Mouse (Mus musculus) MEL (cell line): ENCODE measurements around the gene Ctcf. TPM values are rescaled to one million over a fixed set of nuclear protein-coding genes. Genes with fewer than 3 reads are reported as not detected.

ENCODE experiments used
- DNase-seq: peaks from one replicate; pipeline ENCODE4 v3.0.0; 2011; ENCODE audit warnings: low read depth, low spot score
- H3K27ac ChIP-seq: 2 replicates; pipeline ENCODE4 v1.5.1; 2012; ENCODE audit warnings: low read depth, mild to moderate bottlenecking, control low read depth, low read length, moderate library complexity; ENCODE audit not compliant: control insufficient read depth
- H3K27me3 ChIP-seq, 2 experiments: fragments of 150-350 bp in 1 of 2; sonication (generic) in 1 of 2; 2 replicates each; pipeline ENCODE4 v1.6.1; 2012; ENCODE audit warnings: low read length in 2 of 2, mild to moderate bottlenecking in 2 of 2, improper control_type of control experiment in 1 of 2, moderate library complexity in 1 of 2; ENCODE audit not compliant: insufficient read depth in 2 of 2, control insufficient read depth in 1 of 2
- H3K36me3 ChIP-seq, 2 experiments: 2 replicates each; pipeline ENCODE4 v1.6.1; 2012 to 2014; ENCODE audit warnings: low read length in 2 of 2, improper control_type of control experiment in 1 of 2, inconsistent platforms in 1 of 2, mild to moderate bottlenecking in 1 of 2; ENCODE audit not compliant: insufficient read depth in 2 of 2, control insufficient read depth in 1 of 2
- H3K4me1 ChIP-seq, 2 experiments: fragments of 150-350 bp in 1 of 2; sonication (generic) in 1 of 2; 2 replicates each; pipeline ENCODE4 v1.6.1; 2012; ENCODE audit warnings: low read length in 2 of 2, improper control_type of control experiment in 1 of 2, mild to moderate bottlenecking in 1 of 2; ENCODE audit not compliant: insufficient read depth in 2 of 2, control insufficient read depth in 1 of 2
- H3K4me3 ChIP-seq, 2 experiments: fragments of 150-350 bp in 1 of 2; sonication (generic) in 1 of 2; 2 replicates each; pipeline ENCODE4 v1.5.1; 2012; ENCODE audit warnings: low read depth in 2 of 2, low read length in 2 of 2, mild to moderate bottlenecking in 2 of 2, moderate library complexity in 2 of 2, control low read depth in 1 of 2, improper control_type of control experiment in 1 of 2; ENCODE audit not compliant: control insufficient read depth in 1 of 2, insufficient read depth in 1 of 2
- H3K79me2 ChIP-seq: 2 replicates; pipeline ENCODE4 v1.6.1; 2012; ENCODE audit warnings: mild to moderate bottlenecking, low read length, moderate library complexity; ENCODE audit not compliant: control insufficient read depth, poor library complexity, insufficient read depth
- H3K9ac ChIP-seq: 2 replicates; pipeline ENCODE4 v1.6.1; 2012; ENCODE audit warnings: low read depth, mild to moderate bottlenecking, control low read depth, low read length, moderate library complexity; ENCODE audit not compliant: control insufficient read depth, poor library complexity, severe bottlenecking
- H3K9me3 ChIP-seq: fragments of 150-350 bp; sonication (generic); replicated peaks from 2 replicates; pipeline ENCODE4 v1.6.1; 2012; ENCODE audit warnings: mild to moderate bottlenecking, low read length, improper control_type of control experiment, moderate library complexity; ENCODE audit not compliant: insufficient read depth
- CHD1 ChIP-seq: IDR thresholded peaks from 2 replicates; pipeline ENCODE4 v1.6.1; 2012; ENCODE audit warnings: low read depth, mild to moderate bottlenecking, inconsistent platforms, low read length, improper control_type of control experiment
- CHD2 ChIP-seq: IDR thresholded peaks from 2 replicates; pipeline ENCODE4 v1.6.1; 2011; ENCODE audit warnings: low read length, improper control_type of control experiment
- E2F4 ChIP-seq: IDR thresholded peaks from 2 replicates; pipeline ENCODE4 v1.6.1; 2011; ENCODE audit warnings: low read depth, low read length, improper control_type of control experiment, borderline replicate concordance
- ELF1 ChIP-seq: IDR thresholded peaks from 2 replicates; pipeline ENCODE4 v1.6.1; 2014; ENCODE audit warnings: low read depth, mild to moderate bottlenecking, inconsistent platforms, low read length, improper control_type of control experiment, moderate library complexity
- ETS1 ChIP-seq: IDR thresholded peaks from 2 replicates; pipeline ENCODE4 v1.6.1; 2012; ENCODE audit warnings: low read depth, mild to moderate bottlenecking, inconsistent platforms, low read length, improper control_type of control experiment, moderate library complexity
- GATA1 ChIP-seq: IDR thresholded peaks from 2 replicates; pipeline ENCODE4 v1.6.1; 2011; ENCODE audit warnings: low read depth, low read length, improper control_type of control experiment
- HCFC1 ChIP-seq: IDR thresholded peaks from 2 replicates; pipeline ENCODE4 v1.6.1; 2012; ENCODE audit warnings: low read depth, mild to moderate bottlenecking, inconsistent platforms, low read length, improper control_type of control experiment, moderate library complexity
- KAT2A ChIP-seq: conservative IDR thresholded peaks from 2 replicates; pipeline ENCODE4 v1.6.1; 2012; ENCODE audit warnings: low read depth, low read length, improper control_type of control experiment, inconsistent platforms
- MAFK ChIP-seq: IDR thresholded peaks from 2 replicates; pipeline ENCODE4 v1.6.1; 2011; ENCODE audit warnings: low read depth, mild to moderate bottlenecking, low read length, improper control_type of control experiment, borderline replicate concordance
- MAX ChIP-seq: IDR thresholded peaks from 2 replicates; pipeline ENCODE4 v1.6.1; 2011; ENCODE audit warnings: low read length, improper control_type of control experiment
- MAZ ChIP-seq: IDR thresholded peaks from 2 replicates; pipeline ENCODE4 v1.6.1; 2012; ENCODE audit warnings: low read depth, mild to moderate bottlenecking, inconsistent platforms, low read length, improper control_type of control experiment
- MEF2A ChIP-seq: IDR thresholded peaks from 2 replicates; pipeline ENCODE4 v1.6.1; 2014; ENCODE audit warnings: low read depth, mild to moderate bottlenecking, inconsistent platforms, low read length, improper control_type of control experiment; ENCODE audit not compliant: poor library complexity, insufficient replicate concordance, severe bottlenecking; ENCODE audit errors: extremely low read depth
- MXI1 ChIP-seq: IDR thresholded peaks from 2 replicates; pipeline ENCODE4 v1.6.1; 2011; ENCODE audit warnings: mild to moderate bottlenecking, low read depth, low read length, improper control_type of control experiment
- MYB ChIP-seq: IDR thresholded peaks from 2 replicates; pipeline ENCODE4 v1.6.1; 2011; ENCODE audit warnings: mild to moderate bottlenecking, low read depth, low read length, improper control_type of control experiment
- MYC ChIP-seq: IDR thresholded peaks from 2 replicates; pipeline ENCODE4 v1.6.1; 2011; ENCODE audit warnings: low read depth, mild to moderate bottlenecking, low read length, improper control_type of control experiment, moderate library complexity
- NELFE ChIP-seq: IDR thresholded peaks from 2 replicates; pipeline ENCODE4 v1.6.1; 2011; ENCODE audit warnings: low read depth, low read length, improper control_type of control experiment
- NRF1 ChIP-seq: IDR thresholded peaks from 2 replicates; pipeline ENCODE4 v1.6.1; 2014; ENCODE audit warnings: low read depth, mild to moderate bottlenecking, inconsistent platforms, low read length, improper control_type of control experiment, moderate library complexity; ENCODE audit not compliant: poor library complexity, insufficient read depth, severe bottlenecking
- POLR2A ChIP-seq, 2 experiments: IDR thresholded peaks; 2 replicates each; pipeline ENCODE4 v1.6.1; 2011 to 2012; ENCODE audit warnings: low read length in 2 of 2, mild to moderate bottlenecking in 2 of 2, control low read depth in 1 of 2, improper control_type of control experiment in 1 of 2, low read depth in 1 of 2, moderate library complexity in 1 of 2; ENCODE audit not compliant: control insufficient read depth in 1 of 2, insufficient read depth in 1 of 2, poor library complexity in 1 of 2
- POLR2AphosphoS2 ChIP-seq: IDR thresholded peaks from 2 replicates; pipeline ENCODE4 v1.6.1; 2011; ENCODE audit warnings: low read length, improper control_type of control experiment
- POLR2AphosphoS5 ChIP-seq: IDR thresholded peaks from 2 replicates; pipeline ENCODE4 v1.6.1; 2012; ENCODE audit warnings: low read depth, borderline replicate concordance, mild to moderate bottlenecking, inconsistent platforms, low read length, moderate library complexity, mixed read lengths
- RCOR1 ChIP-seq: IDR thresholded peaks from 2 replicates; pipeline ENCODE4 v1.6.1; 2012; ENCODE audit warnings: low read depth, mild to moderate bottlenecking, inconsistent platforms, low read length, improper control_type of control experiment
- SIN3A ChIP-seq: IDR thresholded peaks from 2 replicates; pipeline ENCODE4 v1.6.1; 2012; ENCODE audit warnings: low read length, improper control_type of control experiment, inconsistent platforms
- TAL1 ChIP-seq: IDR thresholded peaks from 2 replicates; pipeline ENCODE4 v1.6.1; 2012; ENCODE audit warnings: mild to moderate bottlenecking, inconsistent platforms, low read length, moderate library complexity, mixed read lengths
- TBP ChIP-seq: IDR thresholded peaks from 2 replicates; pipeline ENCODE4 v1.8.0; 2011; ENCODE audit warnings: low read depth, low read length, improper control_type of control experiment
- UBTF ChIP-seq: IDR thresholded peaks from 2 replicates; pipeline ENCODE4 v1.6.1; 2012; ENCODE audit warnings: low read depth, mild to moderate bottlenecking, inconsistent platforms, low read length, improper control_type of control experiment, moderate library complexity, borderline replicate concordance; ENCODE audit not compliant: insufficient read depth
- USF1 ChIP-seq: IDR thresholded peaks from 2 replicates; pipeline ENCODE4 v1.6.1; 2014; ENCODE audit warnings: low read depth, mild to moderate bottlenecking, inconsistent platforms, low read length, improper control_type of control experiment, moderate library complexity
- ZC3H11A ChIP-seq: IDR thresholded peaks from 2 replicates; pipeline ENCODE4 v1.6.1; 2012; ENCODE audit warnings: low read depth, mild to moderate bottlenecking, inconsistent platforms, low read length, improper control_type of control experiment
- ZKSCAN1 ChIP-seq: IDR thresholded peaks from 2 replicates; pipeline ENCODE4 v1.6.1; 2012; ENCODE audit warnings: low read depth, mild to moderate bottlenecking, inconsistent platforms, low read length, improper control_type of control experiment, moderate library complexity
- ZMIZ1 ChIP-seq: IDR thresholded peaks from 2 replicates; pipeline ENCODE4 v1.6.1; 2012; ENCODE audit warnings: low read depth, mild to moderate bottlenecking, inconsistent platforms, low read length, improper control_type of control experiment, moderate library complexity
- ZNF384 ChIP-seq: IDR thresholded peaks from 2 replicates; pipeline ENCODE4 v1.6.1; 2012; ENCODE audit warnings: low read depth, mild to moderate bottlenecking, inconsistent platforms, low read length, improper control_type of control experiment
- polyA plus RNA-seq, 2 experiments: library from polyadenylated mRNA; stranded (reverse) in 1 of 2; unstranded in 1 of 2; fragments of >175 nt in 1 of 2; fragments of >200 nt in 1 of 2; gene quantifications; 2 replicates each; pipeline versions ENCODE4 v1.2.1 to v1.2.4; 2012; ENCODE audit warnings: low replicate concordance in 2 of 2, low read depth in 1 of 2; ENCODE audit not compliant: insufficient read length in 2 of 2, insufficient read depth in 1 of 2, missing spikeins in 1 of 2
- total RNA-seq: library from RNA; depleted of rRNA; stranded (reverse); fragments of 300-350 nt; gene quantifications from 2 replicates; pipeline ENCODE4 v1.2.3, GENCODE M21; 2012

Ctcf gene
- total and polyA plus RNA-seq, 3 experiments: 40.7 to 670 (median 87.1) TPM

- no peaks in the 10 kb centered on the region for H3K27me3 ChIP-seq
- peak within 1 kb of the TSS; percentile 68 to 93 for H3K4me3 ChIP-seq
- H3K9ac ChIP-seq: peak within 1 kb of the TSS; percentile 90
- peak; percentile 94 for DNase-seq
- peaks cover 0 to 11% of the 10 kb centered on the region in 2 experiments; a peak in 2 of 4 replicates for H3K36me3 ChIP-seq
- peaks cover 14% of the 10 kb centered on the region for H3K79me2 ChIP-seq
- no peaks in the 10 kb centered on the region for H3K9me3 ChIP-seq
- TF ChIP-seq HCFC1 (peak; percentile 99), CHD1 (no peak), ZNF384 (no peak), ELF1 (peak; percentile 79), GATA1 (no peak), CHD2 (peak; percentile 91), MYC (no peak), RCOR1 (no peak), MAX (peak; percentile 46; the same call in 1 of the 2 replicates), TBP (0 out of 2 replicates have a peak, but pooled peaks have one; percentile 40), ZKSCAN1 (no peak), ZC3H11A (no peak), MEF2A (no peak), MAZ (no peak), KAT2A (peak; percentile 97), SIN3A (peak; percentile 99), E2F4 (peak; percentile 97), MAFK (no peak), MXI1 (peak; percentile 77), USF1 (peak; percentile 69), NRF1 (peak; percentile 20; the same call in 1 of the 2 replicates), ZMIZ1 (no peak), MYB (peak; percentile 43; the same call in 1 of the 2 replicates), POLR2A (IDR thresholded peaks at IDR 0.05; ENCODE audit: control insufficient read depth in 1 of 2, insufficient read depth in 1 of 2, low read depth in 1 of 2, low read length in 2 of 2, poor library complexity in 1 of 2) (peak; percentile 61 to 62; a peak in 3 of 4 replicates), UBTF (no peak), NELFE (no peak; the same call in 1 of the 2 replicates), POLR2AphosphoS5 (no peak), TAL1 (no peak), POLR2AphosphoS2 (no peak), ETS1 (0 out of 2 replicates have a peak, but pooled peaks have one; percentile 6)
- peaks cover 5 to 13% of the 10 kb centered on the region in 2 experiments; a peak in 3 of 4 replicates for H3K4me1 ChIP-seq
- peak within 1 kb of the TSS; percentile 11 for H3K27ac ChIP-seq
These were observed 71.4 kb downstream of the Ctcf start, which contains the start of the genes 4933405L10Rik and Enkd1 for GRCm38 (mm10) chr8:105707498-105708403. 4933405L10Rik (plus strand) TSS chr8:105707655. Enkd1 (minus strand) TSS chr8:105708210.
